Mouse (Mus musculus): ENCODE results near the gene Lcorl. TPM values are rescaled to one million over a fixed set of nuclear protein-coding genes. Genes with fewer than 3 reads are reported as not detected.
"Not testable (repeated sequence)": the region's sequence is repeated elsewhere in the genome, so short reads cannot be mapped to it uniquely, and the experiment has no call there.

Lcorl gene
- polyA plus RNA-seq, 1 experiment, result 21.5 TPM

GRCm38 (mm10) chr5:45675032-45675431, 182.4 kb downstream of the Lcorl start:
- Histone ChIP-seq H3K27ac (ENCODE audit: insufficient read depth, low read depth, low read length) (no peak overlapping the region), H3K4me1 (ENCODE audit: control insufficient read depth, insufficient read depth, low read length) (peaks cover 4% of the 10 kb centered on the region), H3K4me3 (ENCODE audit: insufficient read depth, low read length) (no peak overlapping the region)
- TF ChIP-seq CTCF (IDR thresholded peaks at IDR 0.05; ENCODE audit: low read depth, low read length), result no peak
- no peak for TF ChIP-seq POLR2A (IDR thresholded peaks at IDR 0.05; ENCODE audit: borderline replicate concordance, low read depth, low read length)

DNA sequence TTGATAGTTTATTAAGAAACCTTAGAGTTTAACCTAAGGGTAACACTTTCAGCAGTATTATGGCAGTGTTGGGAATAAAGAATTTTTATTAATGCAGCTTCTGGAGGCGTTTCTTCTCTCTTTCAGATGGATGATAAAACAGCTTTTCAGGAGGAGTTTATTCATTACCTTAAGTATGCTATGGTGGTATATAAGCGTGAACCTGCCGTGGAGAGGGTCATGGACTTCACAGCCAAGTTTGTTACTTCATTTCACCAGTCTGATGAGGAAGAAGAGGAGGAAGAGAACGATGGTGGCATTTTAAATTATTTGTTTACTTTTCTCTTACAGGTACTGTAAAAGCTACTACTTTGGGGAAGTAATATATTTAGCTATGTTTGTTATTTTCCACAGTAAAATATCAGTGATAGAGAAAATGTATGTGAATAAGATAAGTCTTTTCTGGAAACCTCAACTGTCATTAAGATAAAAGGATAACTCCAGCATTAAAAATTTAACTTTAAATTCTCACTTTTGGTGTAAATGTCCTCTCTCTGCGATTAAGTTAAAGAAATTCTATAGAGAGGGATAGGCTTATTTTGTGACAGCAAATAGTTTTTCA, 186.4 kb downstream of the Lcorl start:
- Histone ChIP-seq H3K4me3 (ENCODE audit: insufficient read depth, low read length) (peak overlapping the region; percentile 23; the same call in 1 of the 2 replicates), H3K27ac (ENCODE audit: insufficient read depth, low read depth, low read length) (no peak overlapping the region), H3K4me1 (ENCODE audit: control insufficient read depth, insufficient read depth, low read length) (peaks cover 3% of the 10 kb centered on the region; the same call in 1 of the 2 replicates)
- no peak for TF ChIP-seq CTCF (IDR thresholded peaks at IDR 0.05; ENCODE audit: low read depth, low read length)
- TF ChIP-seq POLR2A (IDR thresholded peaks at IDR 0.05; ENCODE audit: borderline replicate concordance, low read depth, low read length), result no peak

GRCm38 (mm10) chr5:45670280-45670670, 187.1 kb downstream of the Lcorl start:
- TF ChIP-seq POLR2A (IDR thresholded peaks at IDR 0.05; ENCODE audit: borderline replicate concordance, low read depth, low read length) (no peak), CTCF (IDR thresholded peaks at IDR 0.05; ENCODE audit: low read depth, low read length) (no peak)
- Histone ChIP-seq H3K4me3 (ENCODE audit: insufficient read depth, low read length) (peak overlapping the region; percentile 84), H3K27ac (ENCODE audit: insufficient read depth, low read depth, low read length) (peak overlapping the region; percentile 70), H3K4me1 (ENCODE audit: control insufficient read depth, insufficient read depth, low read length) (peaks cover 3% of the 10 kb centered on the region; the same call in 1 of the 2 replicates)

GRCm38 (mm10) chr5:45669598-45670279, 187.7 kb downstream of the Lcorl start, which contains the start of gene Ncapg:
TSS of gene Ncapg (plus strand) at chr5:45669919.
- Histone ChIP-seq H3K4me3 (ENCODE audit: insufficient read depth, low read length) (peak within 1 kb of the TSS; percentile 84), H3K27ac (ENCODE audit: insufficient read depth, low read depth, low read length) (peak within 1 kb of the TSS; percentile 70), H3K4me1 (ENCODE audit: control insufficient read depth, insufficient read depth, low read length) (peaks cover 3% of the 10 kb centered on the region; the same call in 1 of the 2 replicates)
- TF ChIP-seq POLR2A (IDR thresholded peaks at IDR 0.05; ENCODE audit: borderline replicate concordance, low read depth, low read length), result no peak
- TF ChIP-seq CTCF (IDR thresholded peaks at IDR 0.05; ENCODE audit: low read depth, low read length), result no peak

DNA sequence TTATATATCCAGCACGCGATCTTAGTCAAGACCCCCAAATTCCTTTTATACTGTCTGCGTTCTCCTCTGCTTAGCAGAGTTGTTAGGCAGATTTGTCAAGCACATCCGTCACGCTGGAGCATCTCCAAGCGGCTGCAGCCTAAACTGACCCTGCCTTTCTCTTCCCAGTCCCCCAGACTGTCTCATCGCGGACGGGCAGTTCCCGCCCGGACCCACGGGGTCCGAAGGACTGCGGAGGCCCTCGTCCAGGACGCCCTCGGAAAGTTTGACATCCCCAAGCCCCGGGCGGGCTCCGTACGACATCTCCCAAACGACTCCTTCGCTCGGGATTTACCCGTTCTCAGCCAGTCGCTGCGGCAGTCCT, 188.2 kb downstream of the Lcorl start:
- no peak for TF ChIP-seq CTCF (IDR thresholded peaks at IDR 0.05; ENCODE audit: low read depth, low read length)
- TF ChIP-seq POLR2A (IDR thresholded peaks at IDR 0.05; ENCODE audit: borderline replicate concordance, low read depth, low read length), result no peak
- peak overlapping the region; percentile 63 for H3K4me3 ChIP-seq (ENCODE audit: insufficient read depth, low read length)
- peak overlapping the region; percentile 10; the same call in 1 of the 2 replicates for H3K27ac ChIP-seq (ENCODE audit: insufficient read depth, low read depth, low read length)
- peaks cover 3% of the 10 kb centered on the region; the same call in 1 of the 2 replicates for H3K4me1 ChIP-seq (ENCODE audit: control insufficient read depth, insufficient read depth, low read length)

DNA sequence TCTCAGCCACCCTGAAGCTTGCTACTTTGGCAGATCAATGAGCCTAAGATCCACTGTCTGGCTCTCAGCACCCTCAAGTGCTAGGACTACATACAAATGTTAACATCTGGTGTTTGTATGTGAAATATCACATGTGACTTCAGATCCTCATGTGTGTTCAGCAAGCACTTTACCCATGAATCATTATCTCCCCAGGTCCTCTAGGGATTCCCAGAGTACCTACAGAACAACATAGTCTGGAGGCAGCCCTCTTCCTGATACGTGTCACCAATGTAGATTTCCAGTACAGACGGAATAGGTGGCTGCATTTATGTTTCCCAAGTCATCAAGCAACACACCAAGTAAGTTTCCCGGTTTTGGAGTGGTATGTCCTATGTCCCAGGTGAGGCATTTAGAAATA, 188.6 kb downstream of the Lcorl start:
- Histone ChIP-seq H3K4me3 (ENCODE audit: insufficient read depth, low read length) (peak overlapping the region; percentile 63), H3K27ac (ENCODE audit: insufficient read depth, low read depth, low read length) (peak overlapping the region; percentile 10; the same call in 1 of the 2 replicates), H3K4me1 (ENCODE audit: control insufficient read depth, insufficient read depth, low read length) (peaks cover 3% of the 10 kb centered on the region; the same call in 1 of the 2 replicates)
- TF ChIP-seq POLR2A (IDR thresholded peaks at IDR 0.05; ENCODE audit: borderline replicate concordance, low read depth, low read length) (no peak), CTCF (IDR thresholded peaks at IDR 0.05; ENCODE audit: low read depth, low read length) (no peak)

GRCm38 (mm10) chr5:45668324-45668723, 189.1 kb downstream of the Lcorl start:
- H3K4me3 ChIP-seq (ENCODE audit: insufficient read depth, low read length), result no peak overlapping the region
- no peak overlapping the region for H3K27ac ChIP-seq (ENCODE audit: insufficient read depth, low read depth, low read length)
- no peak for TF ChIP-seq POLR2A (IDR thresholded peaks at IDR 0.05; ENCODE audit: borderline replicate concordance, low read depth, low read length)
- no peak for TF ChIP-seq CTCF (IDR thresholded peaks at IDR 0.05; ENCODE audit: low read depth, low read length)
- H3K4me1 ChIP-seq (ENCODE audit: control insufficient read depth, insufficient read depth, low read length), result peaks cover 3% of the 10 kb centered on the region; the same call in 1 of the 2 replicates

DNA sequence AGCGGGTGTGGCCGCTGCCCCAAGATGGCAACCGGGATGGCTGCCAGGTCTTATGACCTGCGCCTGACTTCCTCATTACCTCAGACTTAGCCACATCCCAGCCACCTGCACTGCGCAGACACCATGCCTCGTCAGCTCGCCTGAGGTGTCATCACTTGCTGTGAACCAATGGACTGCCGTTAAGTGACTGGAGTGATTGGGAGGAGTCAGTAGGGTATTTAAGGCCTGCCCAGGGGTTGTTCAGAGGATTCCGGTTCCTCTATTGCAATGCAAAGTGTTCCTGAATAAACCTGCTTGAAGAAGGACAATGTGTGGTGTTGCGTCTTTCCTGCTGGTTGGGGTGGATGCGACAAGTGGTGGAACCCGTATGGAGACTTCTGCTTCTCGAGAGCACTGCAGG, 199.0 kb downstream of the Lcorl start:
- not testable (repeated sequence) for H3K4me3 ChIP-seq (ENCODE audit: insufficient read depth, low read length); H3K27ac ChIP-seq (ENCODE audit: insufficient read depth, low read depth, low read length); H3K4me1 ChIP-seq (ENCODE audit: control insufficient read depth, insufficient read depth, low read length)

DNA sequence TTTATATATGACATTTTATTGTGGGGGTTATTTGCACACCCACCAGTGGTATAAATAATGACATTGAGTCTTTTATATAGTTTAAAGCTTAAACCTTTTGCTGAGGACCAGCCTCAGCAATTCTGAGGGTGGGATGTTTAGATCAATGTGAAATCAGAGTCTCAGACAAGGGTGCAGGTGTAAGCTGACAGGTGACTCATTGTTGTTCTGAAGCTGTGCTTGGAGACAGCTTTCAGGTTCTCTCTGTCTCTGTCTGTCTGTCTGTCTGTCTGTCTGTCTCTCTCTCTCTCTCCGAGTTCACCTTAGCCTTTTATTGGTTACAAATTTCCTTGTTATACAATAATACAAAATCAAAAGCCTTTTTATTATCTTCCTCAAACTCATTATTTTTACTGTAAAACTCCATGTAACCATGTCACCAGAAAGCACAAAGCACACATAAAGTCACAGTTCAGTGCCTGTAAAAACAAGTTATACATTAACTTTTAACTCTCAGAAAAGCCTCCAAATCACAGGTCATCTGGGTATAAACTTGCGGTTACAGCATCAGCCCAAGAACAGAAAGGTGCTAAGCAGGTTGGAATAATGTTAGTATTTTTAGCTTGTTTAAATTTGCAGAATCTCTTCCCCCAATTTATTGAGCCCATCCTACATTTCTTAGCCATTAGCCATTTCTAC, 206.2 kb downstream of the Lcorl start:
- H3K4me3 ChIP-seq (ENCODE audit: insufficient read depth, low read length), result no peak overlapping the region
- H3K4me1 ChIP-seq (ENCODE audit: control insufficient read depth, insufficient read depth, low read length), result no peaks in the 10 kb centered on the region
- TF ChIP-seq CTCF (IDR thresholded peaks at IDR 0.05; ENCODE audit: low read depth, low read length), result no peak
- no peak for TF ChIP-seq POLR2A (IDR thresholded peaks at IDR 0.05; ENCODE audit: borderline replicate concordance, low read depth, low read length)
- H3K27ac ChIP-seq (ENCODE audit: insufficient read depth, low read depth, low read length), result no peak overlapping the region

Other genes starting within 250 kb of the Lcorl start
- gene Fam184b, start 218.0 kb downstream of the Lcorl start, polyA plus RNA-seq (2012; ENCODE audit: insufficient read depth, insufficient read length, missing spikeins), result not detected in 2 replicates
- gene Ncapg, start 187.7 kb downstream of the Lcorl start, polyA plus RNA-seq (2012; ENCODE audit: insufficient read depth, insufficient read length, missing spikeins), result 23.5 and 28.6 TPM in 2 replicates

Measured in bone marrow macrophage, adult 2 months (primary cell).